Mouse (Mus musculus): ENCODE results near the gene Gm49340.

GRCm38 (mm10) chr11:73370946-73371345 is 41.4 kb downstream of the Gm49340 start, which contains the start of gene Olfr376:
- TF ChIP-seq CTCF (IDR thresholded peaks at IDR 0.05; ENCODE audit: insufficient read depth, low read length): no peak
- TF ChIP-seq POLR2A (IDR thresholded peaks at IDR 0.05; ENCODE audit: borderline replicate concordance, extremely low read depth, low read depth, low read length): no peak

Measured in lung, adult 2 months (tissue).